In the genomic region with DNA sequence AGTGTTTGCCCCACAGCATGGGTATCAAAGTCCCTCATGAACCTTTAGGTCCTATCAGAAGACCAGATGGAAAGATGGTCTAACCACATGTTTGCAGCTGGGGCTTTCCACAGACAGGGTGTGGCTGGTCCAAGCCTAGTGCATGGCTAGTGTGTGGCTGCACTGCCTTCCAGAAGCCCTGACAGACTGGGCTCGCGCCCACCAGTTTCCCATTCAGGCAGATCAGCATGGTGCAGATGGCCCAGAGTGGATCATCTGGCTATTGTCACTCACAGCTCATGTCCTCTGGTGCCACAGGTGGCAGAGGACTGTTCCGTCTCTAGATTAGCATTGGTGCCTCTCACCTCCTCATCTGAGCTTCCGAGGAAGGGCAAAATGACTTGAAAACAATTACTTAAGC, we compare ENCODE assay signal across 13 mouse cellular contexts. TPM values are rescaled to one million over a fixed set of nuclear protein-coding genes. Genes with fewer than 3 reads are reported as not detected.
DNase-seq lines count a peak whose midpoint lies in the region; ATAC-seq and TF ChIP-seq lines count a peak whose summit lies in the region.
"Had no signal": no experiment of that assay in that cellular context is flagged by ENCODE, and none has a peak within 500 bp of the region (broad histone marks: within the 10 kb centered on the region; RNA-seq: fewer than 3 reads in every experiment).

No protein-coding gene starts in this region.

- no peak overlapping the region for H3K27ac ChIP-seq in lung, embryonic 16.5 days (ENCODE audit: low read length)
- no peak overlapping the region for H3K27ac ChIP-seq in midbrain, postnatal 0 days (ENCODE audit: low read depth, low read length)
- no peak overlapping the region for H3K27ac ChIP-seq in hindbrain, embryonic 12.5 days
- H3K27ac ChIP-seq: neural tube, embryonic 15.5 days had no signal

- H3K36me3 ChIP-seq in lung, embryonic 16.5 days (ENCODE audit: control insufficient read depth, insufficient read depth, low read length): no peaks in the 10 kb centered on the region
- H3K36me3 ChIP-seq in midbrain, postnatal 0 days (ENCODE audit: insufficient read depth, low read length): no peaks in the 10 kb centered on the region
- H3K36me3 ChIP-seq in hindbrain, embryonic 12.5 days: no peaks in the 10 kb centered on the region
- H3K36me3 ChIP-seq: neural tube, embryonic 15.5 days had no signal

- no peak overlapping the region for H3K4me2 ChIP-seq in lung, embryonic 16.5 days (ENCODE audit: low read depth, low read length)
- no peak overlapping the region for H3K4me2 ChIP-seq in midbrain, postnatal 0 days (ENCODE audit: low read depth, low read length, poor library complexity, severe bottlenecking)
- H3K4me2 ChIP-seq in hindbrain, embryonic 12.5 days (replicated peaks): no peak overlapping the region
- H3K4me2 ChIP-seq: neural tube, embryonic 15.5 days had no signal

- no peak for TF ChIP-seq CTCF in lung, adult 2 months (IDR thresholded peaks at IDR 0.05; ENCODE audit: insufficient read depth, low read length)
- no peak for TF ChIP-seq CTCF in midbrain, postnatal 0 days (IDR thresholded peaks at IDR 0.05)

- peak; percentile 17 for DNase-seq in gastrocnemius, postnatal 10 days
- no peak for DNase-seq in gastrocnemius, adult 18-20 months (ENCODE audit: low spot score)
- DNase-seq in lung, adult 2 months: no peak
- peak; percentile 50 for DNase-seq in heart, postnatal 4 days
- DNase-seq in thymus, postnatal 36 days: no peak
- no peak for DNase-seq in midbrain, postnatal 0 days (ENCODE audit: low spot score)
- DNase-seq: B cell, adult 2 months; kidney, postnatal 4 days; lung, postnatal 14 days had no signal

- 44% methylated on average over 4 of the region's 4 CpGs for WGBS in lung, embryonic 16.5 days
- 54% methylated on average over 4 of the region's 4 CpGs for WGBS in lung, adult 2 months
- WGBS in midbrain, postnatal 0 days: 66% methylated on average over 4 of the region's 4 CpGs
- WGBS in hindbrain, embryonic 12.5 days: 62% methylated on average over 4 of the region's 4 CpGs

- H3K4me1 ChIP-seq in lung, embryonic 16.5 days (replicated peaks; ENCODE audit: control insufficient read depth, insufficient read depth, low read length): peaks cover 4% of the 10 kb centered on the region; the same call in 1 of the 2 replicates
- no peaks in the 10 kb centered on the region for H3K4me1 ChIP-seq in lung, adult 2 months (ENCODE audit: control insufficient read depth, insufficient read depth, low read length)
- no peaks in the 10 kb centered on the region for H3K4me1 ChIP-seq in midbrain, postnatal 0 days (ENCODE audit: insufficient read depth, low read length)
- no peaks in the 10 kb centered on the region for H3K4me1 ChIP-seq in hindbrain, embryonic 12.5 days

- no peak overlapping the region for H3K4me3 ChIP-seq in lung, embryonic 16.5 days (ENCODE audit: low read length)
- no peak overlapping the region for H3K4me3 ChIP-seq in lung, adult 2 months (replicated peaks; ENCODE audit: extremely low read depth, low read depth, low read length)
- no peak overlapping the region for H3K4me3 ChIP-seq in midbrain, postnatal 0 days (ENCODE audit: low read depth, low read length)
- no peak overlapping the region for H3K4me3 ChIP-seq in hindbrain, embryonic 12.5 days
- H3K4me3 ChIP-seq: neural tube, embryonic 15.5 days had no signal

- H3K9ac ChIP-seq in lung, embryonic 16.5 days (ENCODE audit: low read length): no peak overlapping the region
- H3K9ac ChIP-seq in midbrain, postnatal 0 days (replicated peaks; ENCODE audit: low read length, poor library complexity, severe bottlenecking): no peak overlapping the region
- no peak overlapping the region for H3K9ac ChIP-seq in hindbrain, embryonic 12.5 days
- H3K9ac ChIP-seq: neural tube, embryonic 15.5 days had no signal

- 0 out of 2 replicates have a peak, but pooled peaks have one; percentile 15 for ATAC-seq in lung, embryonic 16.5 days (ENCODE audit: low read depth)
- ATAC-seq in midbrain, postnatal 0 days (ENCODE audit: low FRiP score): no peak
- no peak for ATAC-seq in hindbrain, embryonic 12.5 days (ENCODE audit: low FRiP score)
- ATAC-seq: midbrain, embryonic 16.5 days had no signal

- H3K27me3 ChIP-seq in lung, embryonic 16.5 days (ENCODE audit: control insufficient read depth, insufficient read depth, low read depth, low read length): no peaks in the 10 kb centered on the region
- H3K27me3 ChIP-seq in midbrain, postnatal 0 days (ENCODE audit: insufficient read depth, low read length): no peaks in the 10 kb centered on the region
- no peaks in the 10 kb centered on the region for H3K27me3 ChIP-seq in hindbrain, embryonic 12.5 days
- H3K27me3 ChIP-seq: neural tube, embryonic 15.5 days had no signal

- TF ChIP-seq POLR2A in lung, adult 2 months (IDR thresholded peaks at IDR 0.05; ENCODE audit: borderline replicate concordance, extremely low read depth, low read depth, low read length): no peak

- H3K9me3 ChIP-seq in lung, embryonic 16.5 days (ENCODE audit: control insufficient read depth, low read length): peaks cover 3% of the 10 kb centered on the region; the same call in 1 of the 2 replicates
- no peaks in the 10 kb centered on the region for H3K9me3 ChIP-seq in midbrain, postnatal 0 days (ENCODE audit: low read length)
- peaks cover 8% of the 10 kb centered on the region; the same call in 1 of the 2 replicates for H3K9me3 ChIP-seq in hindbrain, embryonic 12.5 days (replicated peaks)
- H3K9me3 ChIP-seq: neural tube, embryonic 15.5 days had no signal

RNA-seq across cellular contexts. Expression of gene Rbm20, which starts 33.8 kb away (rescaled TPM):
- 10 to 100 TPM; 74.3 to 77.4 TPM for total RNA-seq in gastrocnemius, postnatal 10 days (2021)
- total RNA-seq in gastrocnemius, adult 18-20 months (2021): 10 to 100 TPM; 75.3 to 75.4 TPM
- 1.5 and 1.9 TPM in 2 replicates for polyA plus RNA-seq in lung, embryonic 16.5 days (2015; fragmentation: Nextera tagmentation; extraction: Ambion mirVana)
- 2.5 and 3.8 TPM in 2 replicates for polyA plus RNA-seq in lung, adult 2 months (2012; rRNA removed)
- 100 to 1,000 TPM; 265 to 287 TPM for total RNA-seq in heart, postnatal 4 days (2021)
- 1.6 and 2.0 TPM in 2 replicates for total RNA-seq in midbrain, postnatal 0 days (2014; rRNA removed)
- 0.44 and 0.75 TPM in 2 replicates for polyA plus RNA-seq in midbrain, postnatal 0 days (2015; fragmentation: Nextera tagmentation; extraction: Ambion mirVana)
- polyA plus RNA-seq in hindbrain, embryonic 12.5 days (2016; fragmentation: Nextera tagmentation; extraction: Ambion mirVana): 1.5 and 1.9 TPM in 2 replicates

Comparison
In these comparisons a context has a peak if more than half of its experiments do, and no peak if none do; other contexts are left out.
1. DNase-seq: peak in gastrocnemius, postnatal 10 days (single experiment) and heart, postnatal 4 days (single experiment); none in gastrocnemius, adult 18-20 months (single experiment), lung, adult 2 months (single experiment), thymus, postnatal 36 days (0 of 2) and midbrain, postnatal 0 days (single experiment).
2. RNA of gene Rbm20, which starts 33.8 kb away (total RNA-seq): 265 to 287 TPM in heart, postnatal 4 days, 74.3 to 77.4 TPM in gastrocnemius, postnatal 10 days and 75.3 to 75.4 TPM in gastrocnemius, adult 18-20 months; 1.6 to 2.0 TPM in midbrain, postnatal 0 days; every median in the first group is over 10 times any median in the second.